Mouse (Mus musculus) C2C12 (cell line): ENCODE results near the gene Ifrd1. TPM values are rescaled to one million over a fixed set of nuclear protein-coding genes. Genes with fewer than 3 reads are reported as not detected.

Experiments
- H3K27me3 ChIP-seq: one replicate; pipeline ENCODE4 v1.6.1; 2011; ENCODE audit not compliant: control insufficient read depth, insufficient read depth, insufficient read length
- H3K36me3 ChIP-seq: one replicate; pipeline ENCODE4 v1.6.1; 2011; ENCODE audit not compliant: control insufficient read depth, insufficient read depth
- H3K4me3 ChIP-seq: one replicate; pipeline ENCODE4 v1.5.1; 2011; ENCODE audit warnings: mild to moderate bottlenecking, control low read depth; ENCODE audit not compliant: poor library complexity, insufficient read depth, severe bottlenecking
- H3K79me2 ChIP-seq: one replicate; pipeline ENCODE4 v1.6.1; 2011; ENCODE audit not compliant: control insufficient read depth, insufficient read depth
- H3K79me3 ChIP-seq: one replicate; pipeline ENCODE4 v1.6.1; 2011; ENCODE audit warnings: low read depth, control low read depth
- H3ac ChIP-seq: one replicate; pipeline ENCODE3; 2011; ENCODE audit warnings: low read depth; ENCODE audit not compliant: control insufficient read depth, insufficient read length
- CEBPB ChIP-seq: IDR thresholded peaks from one replicate; pipeline ENCODE4 v1.6.1; 2011; ENCODE audit warnings: low read depth, mild to moderate bottlenecking, control low read depth, moderate library complexity
- CTCF ChIP-seq: IDR thresholded peaks from one replicate; pipeline ENCODE4 v1.5.1; 2011; ENCODE audit not compliant: control insufficient read depth, insufficient read depth, insufficient read length
- FOSL1 ChIP-seq: IDR thresholded peaks from one replicate; pipeline ENCODE4 v1.8.0; 2011; ENCODE audit warnings: mild to moderate bottlenecking, low read length; ENCODE audit not compliant: poor library complexity, insufficient read depth, severe bottlenecking
- MAX ChIP-seq: IDR thresholded peaks from one replicate; pipeline ENCODE4 v1.6.1; 2011; ENCODE audit warnings: mild to moderate bottlenecking, control low read depth
- MYOD1 ChIP-seq: IDR thresholded peaks from one replicate; pipeline ENCODE4 v1.6.1; 2011; ENCODE audit warnings: low read depth; ENCODE audit not compliant: control insufficient read depth, insufficient read length
- MYOG ChIP-seq: IDR thresholded peaks from one replicate; pipeline ENCODE4 v1.6.1; 2011; ENCODE audit not compliant: control insufficient read depth, insufficient read length; ENCODE audit errors: extremely low read depth
- USF1 ChIP-seq: IDR thresholded peaks from one replicate; pipeline ENCODE4 v1.6.1; 2011; ENCODE audit warnings: low read depth, mild to moderate bottlenecking, control low read depth, moderate library complexity
- polyA plus RNA-seq: library from polyadenylated mRNA; unstranded; fragments of >200 nt; fragmentation: generic; extraction: Trizol; gene quantifications from one replicate; pipeline ENCODE4 v1.2.1, GENCODE M21; 2012; ENCODE audit warnings: missing spikeins

Ifrd1 gene
- polyA plus RNA-seq, 1 experiment, result 166 TPM

GRCm38 (mm10) chr12:40273339-40273738, 25.0 kb upstream of the Ifrd1 start:
- Histone ChIP-seq H3K79me2 (no peaks in the 10 kb centered on the region), H3ac (no peak overlapping the region), H3K27me3 (no peaks in the 10 kb centered on the region), H3K36me3 (no peaks in the 10 kb centered on the region), H3K4me3 (no peak overlapping the region), H3K79me3 (no peaks in the 10 kb centered on the region)
- no peak for TF ChIP-seq MYOG
- TF ChIP-seq FOSL1, result no peak
- no peak for TF ChIP-seq CEBPB
- TF ChIP-seq MAX, result no peak
- TF ChIP-seq MYOD1, result no peak
- TF ChIP-seq CTCF, result no peak
- TF ChIP-seq USF1, result no peak

GRCm38 (mm10) chr12:40272710-40273109, 24.4 kb upstream of the Ifrd1 start:
- TF ChIP-seq MAX (no peak), USF1 (no peak), CTCF (no peak), CEBPB (no peak), MYOD1 (no peak), MYOG (no peak), FOSL1 (no peak)
- Histone ChIP-seq H3ac (no peak overlapping the region), H3K79me3 (no peaks in the 10 kb centered on the region), H3K4me3 (no peak overlapping the region), H3K79me2 (no peaks in the 10 kb centered on the region), H3K36me3 (no peaks in the 10 kb centered on the region), H3K27me3 (no peaks in the 10 kb centered on the region)

GRCm38 (mm10) chr12:40268313-40268712, 20.0 kb upstream of the Ifrd1 start:
- Histone ChIP-seq H3K36me3 (no peaks in the 10 kb centered on the region), H3K4me3 (no peak overlapping the region), H3K79me2 (no peaks in the 10 kb centered on the region), H3ac (no peak overlapping the region), H3K79me3 (no peaks in the 10 kb centered on the region), H3K27me3 (no peaks in the 10 kb centered on the region)
- no peak for TF ChIP-seq CTCF
- no peak for TF ChIP-seq MAX
- no peak for TF ChIP-seq FOSL1
- TF ChIP-seq MYOD1, result no peak
- TF ChIP-seq USF1, result no peak
- no peak for TF ChIP-seq CEBPB
- TF ChIP-seq MYOG, result no peak

GRCm38 (mm10) chr12:40263712-40264111, 15.4 kb upstream of the Ifrd1 start:
- no peak for TF ChIP-seq FOSL1
- TF ChIP-seq CTCF, result no peak
- TF ChIP-seq MYOD1, result no peak
- TF ChIP-seq MYOG, result no peak
- TF ChIP-seq USF1, result no peak
- TF ChIP-seq MAX, result no peak
- TF ChIP-seq CEBPB, result no peak
- Histone ChIP-seq H3ac (no peak overlapping the region), H3K27me3 (no peaks in the 10 kb centered on the region), H3K4me3 (no peak overlapping the region), H3K36me3 (no peaks in the 10 kb centered on the region), H3K79me2 (no peaks in the 10 kb centered on the region), H3K79me3 (no peaks in the 10 kb centered on the region)

- Histone ChIP-seq H3K27me3 (no peaks in the 10 kb centered on the region), H3K36me3 (no peaks in the 10 kb centered on the region), H3K79me3 (no peaks in the 10 kb centered on the region), H3K79me2 (no peaks in the 10 kb centered on the region), H3K4me3 (no peak overlapping the region), H3ac (no peak overlapping the region)
- TF ChIP-seq CEBPB (no peak), CTCF (no peak), MYOD1 (no peak), MYOG (no peak), FOSL1 (no peak), MAX (no peak), USF1 (no peak)
These were observed 14.7 kb upstream of the Ifrd1 start for GRCm38 (mm10) chr12:40263006-40263405.

- Histone ChIP-seq H3K79me3 (no peaks in the 10 kb centered on the region), H3K4me3 (no peak overlapping the region), H3K27me3 (no peaks in the 10 kb centered on the region), H3ac (no peak overlapping the region), H3K36me3 (no peaks in the 10 kb centered on the region), H3K79me2 (no peaks in the 10 kb centered on the region)
- TF ChIP-seq MAX, result no peak
- TF ChIP-seq FOSL1, result no peak
- no peak for TF ChIP-seq MYOD1
- TF ChIP-seq CTCF, result no peak
- TF ChIP-seq USF1, result no peak
- no peak for TF ChIP-seq MYOG
- no peak for TF ChIP-seq CEBPB
These were observed 10.2 kb upstream of the Ifrd1 start for GRCm38 (mm10) chr12:40258462-40259000.
